Mouse (Mus musculus) liver, embryonic 11.5 days (tissue): Measurements from ENCODE around the gene Sfmbt2. TPM values are rescaled to one million over a fixed set of nuclear protein-coding genes. Genes with fewer than 3 reads are reported as not detected.

Experiments
- ATAC-seq: fragments of 200-750 bp; cut with Nextera tagmentation; replicated peaks from 2 replicates; pipeline ENCODE4 v1.8.0; 2017; ENCODE audit warnings: moderate number of reproducible peaks, mild to moderate bottlenecking, moderate TSS enrichment, moderate library complexity; ENCODE audit not compliant: low FRiP score
- DNase-seq: peaks from one replicate; pipeline ENCODE4 v3.0.0-alpha.2; 2017; ENCODE audit warnings: low spot score
- H3K27ac ChIP-seq: fragments of 300-500 bp; sonication (generic); 2 replicates; pipeline ENCODE4 v1.5.1; 2014; ENCODE audit warnings: mild to moderate bottlenecking, low read depth, low read length, control low read depth
- H3K27me3 ChIP-seq: fragments of 300-500 bp; sonication (generic); replicated peaks from 2 replicates; pipeline ENCODE4 v1.6.1; 2014; ENCODE audit warnings: low read length, mixed read lengths; ENCODE audit not compliant: control insufficient read depth, insufficient read depth
- H3K36me3 ChIP-seq: fragments of 300-500 bp; sonication (generic); 2 replicates; pipeline ENCODE4 v1.6.1; 2014; ENCODE audit warnings: mild to moderate bottlenecking, low read length, moderate library complexity, mixed read lengths; ENCODE audit not compliant: control insufficient read depth, insufficient read depth
- H3K4me1 ChIP-seq: fragments of 300-500 bp; sonication (generic); replicated peaks from 2 replicates; pipeline ENCODE4 v1.6.1; 2014; ENCODE audit warnings: low read length, mixed read lengths; ENCODE audit not compliant: control insufficient read depth, insufficient read depth
- H3K4me2 ChIP-seq: fragments of 300-500 bp; sonication (generic); 2 replicates; pipeline ENCODE4 v1.6.1; 2014; ENCODE audit warnings: mild to moderate bottlenecking, control low read depth, moderate library complexity
- H3K4me3 ChIP-seq: fragments of 300-500 bp; sonication (generic); 2 replicates; pipeline ENCODE4 v1.5.1; 2014; ENCODE audit warnings: low read depth, low read length, control low read depth
- H3K9ac ChIP-seq: fragments of 300-500 bp; sonication (generic); 2 replicates; pipeline ENCODE4 v1.6.1; 2014; ENCODE audit warnings: low read depth, low read length, control low read depth
- H3K9me3 ChIP-seq: fragments of 300-500 bp; sonication (generic); 2 replicates; pipeline ENCODE4 v1.6.1; 2016; ENCODE audit warnings: low read length, inconsistent platforms, mixed read lengths; ENCODE audit not compliant: control insufficient read depth
- WGBS: fragments of 180-500 bp; shearing (Covaris S2); extraction: QIAGEN DNeasy Blood & Tissue Kit; methylation state at CpG from one replicate; pipeline ENCODE4 v1.1.7; 2014; 5-methylcytosine and 5-hydroxymethylcytosine counted together
- polyA plus RNA-seq: library from polyadenylated mRNA; unstranded; fragments of >200 nt; fragmentation: Nextera tagmentation; extraction: Ambion mirVana; gene quantifications from 2 replicates; pipeline ENCODE4 v1.2.1, GENCODE M21; 2014

Sfmbt2 gene
- polyA plus RNA-seq, 1 experiment from 2014 or later, result 1.9 TPM

- H3K4me1 ChIP-seq, result no peaks in the 10 kb centered on the region
- H3K27me3 ChIP-seq, result no peaks in the 10 kb centered on the region
- WGBS, result 79% methylated on average over 7 of the region's 7 CpGs
- no peak overlapping the region for H3K9ac ChIP-seq
- DNase-seq (no peak), ATAC-seq (no peak)
- no peaks in the 10 kb centered on the region for H3K9me3 ChIP-seq
- H3K4me3 ChIP-seq, result no peak overlapping the region
- no peak overlapping the region for H3K4me2 ChIP-seq
- H3K27ac ChIP-seq, result no peak overlapping the region
- H3K36me3 ChIP-seq, result no peaks in the 10 kb centered on the region
Observed at GRCm38 (mm10) chr2:10542388-10542787, 172.1 kb downstream of the Sfmbt2 start.

DNA sequence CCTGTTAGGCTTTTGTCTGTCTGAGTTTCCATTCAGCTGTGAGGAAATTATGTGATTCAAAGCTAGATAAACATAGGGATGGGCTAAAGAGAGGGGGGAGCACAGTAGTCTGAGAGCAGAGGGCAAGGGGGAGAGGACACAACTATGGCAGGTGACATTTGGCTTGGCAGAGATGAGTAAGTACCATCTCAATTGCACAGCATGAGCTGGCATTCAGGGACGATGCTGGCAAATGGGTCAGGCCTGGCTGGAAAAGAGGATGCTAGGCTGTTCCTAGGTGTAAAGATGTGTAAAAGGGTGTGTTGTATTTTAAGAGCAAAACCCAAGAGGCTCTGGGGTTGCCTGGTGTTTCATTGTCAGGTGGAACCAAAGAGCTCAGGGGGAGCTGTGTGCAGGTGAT is 188.5 kb downstream of the Sfmbt2 start:
- 71% methylated on average over 1 of the region's 1 CpGs for WGBS

DNA sequence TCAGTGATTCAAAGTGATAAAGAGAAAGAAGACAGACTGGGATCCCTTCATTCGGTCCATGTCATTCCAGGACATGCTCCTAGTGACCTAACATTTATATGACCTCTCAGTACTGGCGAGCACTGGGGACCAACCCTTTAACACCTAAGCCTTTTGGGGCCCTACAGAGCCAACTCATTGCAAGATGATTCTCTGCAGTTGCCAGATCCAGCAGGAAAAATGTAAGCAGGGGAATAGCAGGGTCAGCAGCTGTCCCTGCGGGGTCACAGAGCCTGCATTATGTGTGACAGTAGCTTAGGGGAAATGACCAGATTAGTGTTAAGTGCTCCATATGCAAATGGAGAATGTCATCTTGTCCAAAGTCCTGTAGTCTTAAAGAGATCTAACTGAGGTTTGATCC is 195.2 kb downstream of the Sfmbt2 start:
- WGBS, result 84% methylated on average over 3 of the region's 3 CpGs
- ATAC-seq (no peak), DNase-seq (no peak)
- H3K9ac ChIP-seq, result no peak overlapping the region
- H3K36me3 ChIP-seq, result no peaks in the 10 kb centered on the region
- H3K4me2 ChIP-seq, result no peak overlapping the region
- H3K27ac ChIP-seq, result no peak overlapping the region
- no peaks in the 10 kb centered on the region for H3K4me1 ChIP-seq
- no peak overlapping the region for H3K4me3 ChIP-seq
- no peaks in the 10 kb centered on the region for H3K27me3 ChIP-seq
- H3K9me3 ChIP-seq, result no peaks in the 10 kb centered on the region

More for the DNA sequence above, 188.5 kb downstream of the Sfmbt2 start:
- H3K27me3 ChIP-seq, result no peaks in the 10 kb centered on the region
- H3K4me3 ChIP-seq, result no peak overlapping the region
- ATAC-seq (no peak), DNase-seq (no peak)
- no peaks in the 10 kb centered on the region for H3K9me3 ChIP-seq
- no peaks in the 10 kb centered on the region for H3K4me1 ChIP-seq
- no peak overlapping the region for H3K4me2 ChIP-seq
- no peak overlapping the region for H3K27ac ChIP-seq
- no peak overlapping the region for H3K9ac ChIP-seq
- no peaks in the 10 kb centered on the region for H3K36me3 ChIP-seq

- DNase-seq, result no peak
- no peaks in the 10 kb centered on the region for H3K27me3 ChIP-seq
- no peak; the same call in 1 of the 2 replicates for ATAC-seq
- no peaks in the 10 kb centered on the region for H3K4me1 ChIP-seq
- no peak overlapping the region for H3K4me2 ChIP-seq
- no peak overlapping the region for H3K27ac ChIP-seq
- no peak overlapping the region for H3K4me3 ChIP-seq
- WGBS, result 23% methylated on average over 6 of the region's 6 CpGs
- no peaks in the 10 kb centered on the region for H3K36me3 ChIP-seq
- H3K9me3 ChIP-seq, result no peaks in the 10 kb centered on the region
- no peak overlapping the region for H3K9ac ChIP-seq
Observed at GRCm38 (mm10) chr2:10569392-10569791, 199.1 kb downstream of the Sfmbt2 start.

DNA sequence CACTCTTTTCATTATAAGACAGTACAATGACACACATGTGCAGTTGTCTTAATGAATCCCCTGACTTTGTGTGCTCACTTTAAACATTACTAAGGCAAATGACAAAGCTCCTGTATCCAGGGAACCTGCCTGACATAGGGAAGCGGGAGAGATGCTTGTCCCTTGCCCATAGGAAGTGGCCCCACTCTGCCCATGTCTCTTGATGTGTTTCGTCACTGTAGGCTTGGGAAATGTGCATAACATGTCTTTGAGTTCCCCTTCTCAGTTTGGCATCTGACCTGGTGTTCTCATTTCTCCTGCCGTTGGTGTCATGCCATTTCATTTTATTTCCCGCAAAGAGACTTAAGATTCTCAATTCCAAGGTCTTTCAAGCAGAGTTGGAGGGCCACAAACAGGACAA is 202.0 kb downstream of the Sfmbt2 start:
- Histone ChIP-seq H3K9me3 (no peaks in the 10 kb centered on the region), H3K36me3 (no peaks in the 10 kb centered on the region), H3K4me1 (no peaks in the 10 kb centered on the region), H3K9ac (no peak overlapping the region), H3K4me3 (no peak overlapping the region), H3K4me2 (no peak overlapping the region), H3K27me3 (no peaks in the 10 kb centered on the region), H3K27ac (no peak overlapping the region)
- no peak for DNase-seq
- 73% methylated on average over 4 of the region's 4 CpGs for WGBS
- ATAC-seq, result no peak

GRCm38 (mm10) chr2:10575962-10576740 is 205.8 kb downstream of the Sfmbt2 start:
- ATAC-seq, result peak; percentile 79

GRCm38 (mm10) chr2:10582673-10583072 is 212.4 kb downstream of the Sfmbt2 start:
- DNase-seq (no peak), ATAC-seq (no peak)
- Histone ChIP-seq H3K9me3 (no peaks in the 10 kb centered on the region), H3K4me3 (no peak overlapping the region), H3K4me2 (no peak overlapping the region), H3K4me1 (no peaks in the 10 kb centered on the region), H3K36me3 (no peaks in the 10 kb centered on the region), H3K9ac (no peak overlapping the region), H3K27me3 (no peaks in the 10 kb centered on the region), H3K27ac (no peak overlapping the region)
- 72% methylated on average over 4 of the region's 4 CpGs for WGBS

More at GRCm38 (mm10) chr2:10575962-10576740, 205.8 kb downstream of the Sfmbt2 start:
- DNase-seq, result no peak
- no peak overlapping the region for H3K27ac ChIP-seq
- no peaks in the 10 kb centered on the region for H3K9me3 ChIP-seq
- H3K9ac ChIP-seq, result no peak overlapping the region
- WGBS, result 36% methylated on average over 3 of the region's 3 CpGs
- H3K4me3 ChIP-seq, result no peak overlapping the region
- no peak overlapping the region for H3K4me2 ChIP-seq
- H3K36me3 ChIP-seq, result no peaks in the 10 kb centered on the region
- no peaks in the 10 kb centered on the region for H3K27me3 ChIP-seq
- H3K4me1 ChIP-seq, result no peaks in the 10 kb centered on the region

- H3K36me3 ChIP-seq, result no peaks in the 10 kb centered on the region
- no peak overlapping the region for H3K4me2 ChIP-seq
- no peaks in the 10 kb centered on the region for H3K9me3 ChIP-seq
- H3K27ac ChIP-seq, result no peak overlapping the region
- 70% methylated on average over 5 of the region's 5 CpGs for WGBS
- DNase-seq, result no peak
- H3K4me1 ChIP-seq, result no peaks in the 10 kb centered on the region
- H3K9ac ChIP-seq, result no peak overlapping the region
- H3K27me3 ChIP-seq, result no peaks in the 10 kb centered on the region
- ATAC-seq, result no peak
- no peak overlapping the region for H3K4me3 ChIP-seq
Observed at GRCm38 (mm10) chr2:10583103-10583502, 212.8 kb downstream of the Sfmbt2 start.

- Histone ChIP-seq H3K4me3 (no peak overlapping the region), H3K27ac (no peak overlapping the region), H3K4me2 (no peak overlapping the region), H3K9ac (no peak overlapping the region), H3K27me3 (no peaks in the 10 kb centered on the region), H3K9me3 (no peaks in the 10 kb centered on the region), H3K36me3 (no peaks in the 10 kb centered on the region), H3K4me1 (no peaks in the 10 kb centered on the region)
- DNase-seq, result no peak
- ATAC-seq, result no peak
- 70% methylated on average over 5 of the region's 5 CpGs for WGBS
Observed at GRCm38 (mm10) chr2:10591310-10591709, 221.0 kb downstream of the Sfmbt2 start.
